Mouse (Mus musculus) testis, adult 2 months (tissue): ENCODE measurements around the gene Pkd2l1.

Source experiments
- CTCF ChIP-seq: fragments of 200-500 bp; IDR thresholded peaks from 2 replicates; pipeline ENCODE4 v1.5.1; 2012; ENCODE audit warnings: low read depth, mild to moderate bottlenecking, inconsistent platforms, low read length, moderate library complexity; ENCODE audit not compliant: control insufficient read depth, insufficient read depth, insufficient replicate concordance
- POLR2A ChIP-seq: fragments of 200-500 bp; IDR thresholded peaks from 2 replicates; pipeline ENCODE4 v1.6.1; 2012; ENCODE audit warnings: low read depth, mild to moderate bottlenecking, inconsistent platforms, low read length, moderate library complexity; ENCODE audit not compliant: control insufficient read depth

- TF ChIP-seq CTCF, result no peak
- no peak for TF ChIP-seq POLR2A
Measured at GRCm38 (mm10) chr19:44107661-44108521, 84.4 kb downstream of the Pkd2l1 start.
